Mouse (Mus musculus) CH12.LX (cell line): Measurements from ENCODE around the gene Thy1.

Experiments used
- CTCF ChIP-seq, 2 experiments: IDR thresholded peaks in 1 of 2; conservative IDR thresholded peaks in 1 of 2; 2 replicates each; pipeline ENCODE4 v1.5.1; 2011 to 2012; ENCODE audit warnings: low read depth in 2 of 2, low read length in 2 of 2, improper control_type of control experiment in 1 of 2, inconsistent platforms in 1 of 2, mild to moderate bottlenecking in 1 of 2, moderate library complexity in 1 of 2
- ETS1 ChIP-seq: conservative IDR thresholded peaks from 2 replicates; pipeline ENCODE4 v1.6.1; 2012; ENCODE audit warnings: low read depth, mild to moderate bottlenecking, inconsistent platforms, low read length, improper control_type of control experiment, moderate library complexity
- MAFK ChIP-seq: IDR thresholded peaks from 2 replicates; pipeline ENCODE4 v1.6.1; 2011; ENCODE audit warnings: low read length, improper control_type of control experiment; ENCODE audit not compliant: insufficient replicate concordance
- MAX ChIP-seq: IDR thresholded peaks from 2 replicates; pipeline ENCODE4 v1.6.1; 2011; ENCODE audit warnings: low read length, improper control_type of control experiment
- MEF2A ChIP-seq: IDR thresholded peaks from 2 replicates; pipeline ENCODE4 v1.6.1; 2014; ENCODE audit warnings: low read depth, mild to moderate bottlenecking, inconsistent platforms, low read length, improper control_type of control experiment, borderline replicate concordance
- MXI1 ChIP-seq: IDR thresholded peaks from 2 replicates; pipeline ENCODE4 v1.6.1; 2011; ENCODE audit warnings: mild to moderate bottlenecking, low read depth, low read length, improper control_type of control experiment
- PAX5 ChIP-seq: IDR thresholded peaks from 2 replicates; pipeline ENCODE4 v1.6.1; 2012; ENCODE audit warnings: low read length, inconsistent platforms, mixed read lengths
- POLR2A ChIP-seq: IDR thresholded peaks from 2 replicates; pipeline ENCODE4 v1.6.1; 2011; ENCODE audit warnings: low read depth, mild to moderate bottlenecking, improper control_type of control experiment, low read length
- POLR2AphosphoS2 ChIP-seq: IDR thresholded peaks from 2 replicates; pipeline ENCODE4 v1.6.1; 2011; ENCODE audit warnings: low read depth, low read length, improper control_type of control experiment
- USF1 ChIP-seq: IDR thresholded peaks from 2 replicates; pipeline ENCODE4 v1.6.1; 2014; ENCODE audit warnings: low read depth, mild to moderate bottlenecking, inconsistent platforms, low read length, improper control_type of control experiment

DNA sequence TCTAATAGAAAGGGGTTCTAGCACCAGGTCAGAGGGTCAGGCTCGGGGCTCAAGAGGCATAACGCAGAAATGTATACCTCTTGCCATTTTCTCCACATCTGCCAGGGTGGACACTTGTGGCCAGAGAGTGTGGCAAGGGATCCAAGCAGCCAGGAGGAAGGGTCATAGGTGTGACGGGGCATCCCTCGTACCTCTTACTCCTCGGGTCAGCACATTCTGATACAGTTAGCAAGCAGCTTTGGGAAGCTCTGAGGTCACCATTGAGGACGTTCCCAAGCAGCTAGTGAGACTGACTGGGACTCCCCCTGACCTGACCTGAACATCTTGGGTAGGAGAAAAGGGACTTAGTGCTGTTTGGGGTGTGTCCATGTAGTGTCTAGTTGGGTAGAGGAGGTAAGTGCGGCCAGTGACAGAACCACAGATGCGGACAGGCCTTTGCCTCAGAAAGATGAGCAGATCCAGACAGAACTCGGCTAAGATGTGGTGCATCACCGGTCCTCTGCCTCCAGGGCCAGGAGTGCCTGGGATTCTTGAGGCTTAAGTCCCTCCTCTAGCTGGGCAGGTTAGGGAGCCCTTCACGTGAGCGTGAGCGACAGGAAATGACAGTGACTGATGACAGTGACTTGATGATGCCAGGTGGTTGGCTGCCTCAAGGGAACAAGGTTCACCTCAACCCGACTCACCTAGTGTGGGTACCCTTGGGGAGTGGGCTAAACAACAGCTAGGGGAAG lies 27.1 kb downstream of the Thy1 start:
- no peak for TF ChIP-seq USF1
- no peak for TF ChIP-seq PAX5
- no peak for TF ChIP-seq POLR2A
- TF ChIP-seq POLR2AphosphoS2 = no peak
- no peak for TF ChIP-seq MAX
- no peak for TF ChIP-seq CTCF (conservative IDR thresholded peaks at IDR 0.05 in 1 of 2, IDR thresholded peaks at IDR 0.05 in 1 of 2; ENCODE audit: low read depth in 2 of 2, low read length in 2 of 2)
- TF ChIP-seq MEF2A = no peak
- no peak for TF ChIP-seq MXI1
- no peak for TF ChIP-seq MAFK
- no peak for TF ChIP-seq ETS1
